Mouse (Mus musculus) layer of hippocampus, adult 9-11 months (tissue): ENCODE measurements around the gene Atat1.

Experiments used
- DNase-seq: peaks from one replicate; pipeline ENCODE4 v3.0.0; 2022

The Atat1 gene

DNA sequence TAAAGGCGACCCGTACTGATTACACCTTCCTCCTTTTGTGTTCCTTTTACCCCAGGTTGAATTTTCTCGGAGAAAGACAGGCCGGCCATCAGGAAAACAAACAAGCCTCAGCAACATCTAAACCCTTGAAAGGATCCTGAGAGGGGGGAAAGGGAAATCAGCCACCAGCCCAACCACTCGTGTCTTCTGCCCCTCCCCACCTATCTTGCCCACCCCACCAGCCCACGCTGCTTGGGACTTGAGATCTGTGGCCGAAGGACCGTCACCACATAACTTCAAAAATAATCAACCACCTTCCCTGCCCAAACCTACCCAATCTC lies 7.2 kb upstream of the Atat1 start:
- no peak for DNase-seq

DNA sequence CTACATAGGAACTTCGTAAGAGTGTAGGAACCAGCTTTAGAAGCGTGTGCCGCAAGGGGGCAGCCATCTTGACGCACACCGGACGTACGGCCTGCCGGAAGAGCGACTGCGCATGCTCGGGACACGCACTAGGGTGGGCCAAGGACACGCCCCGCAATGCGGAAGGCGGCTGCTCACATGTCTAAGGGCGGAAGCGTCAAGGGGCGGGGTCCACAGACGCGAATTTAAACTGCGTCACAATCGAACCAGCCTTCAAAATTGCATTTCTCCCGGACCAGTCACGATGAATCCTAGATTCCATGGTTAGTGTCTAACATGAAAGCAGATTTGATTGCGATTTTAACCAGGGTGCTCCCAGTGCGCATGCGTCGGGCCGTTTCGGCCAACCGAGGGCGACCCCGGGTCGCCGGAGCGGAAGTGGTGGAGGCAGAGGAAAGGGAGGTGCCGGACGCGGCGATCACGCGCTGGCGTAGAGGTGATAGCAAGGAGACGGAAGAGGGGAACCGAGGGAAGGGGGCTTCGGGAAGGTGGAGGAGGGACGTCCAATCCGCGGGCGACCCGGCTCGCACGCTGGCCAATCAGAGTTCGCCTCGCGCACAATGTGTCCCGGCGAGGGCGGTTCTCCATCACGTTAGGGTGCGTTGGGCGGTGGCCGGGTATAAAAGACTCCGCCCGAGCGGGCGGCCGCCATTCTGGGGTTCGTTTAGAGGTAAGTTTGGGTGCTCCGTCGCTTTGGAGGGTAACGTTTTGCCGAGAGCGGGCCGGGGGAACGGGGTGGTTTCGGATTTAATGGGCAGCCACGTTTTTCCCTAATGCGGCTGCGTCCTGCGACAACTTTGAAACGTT lies 6.6 kb upstream of the Atat1 start, which contains the start of the genes Mrps18b and Ppp1r10:
Mrps18b (minus strand) TSS at position 93 of the 846 bp plus-strand sequence.
Ppp1r10 (plus strand) TSS at position 138 of the 846 bp plus-strand sequence.
- DNase-seq: peak; percentile 100

DNA sequence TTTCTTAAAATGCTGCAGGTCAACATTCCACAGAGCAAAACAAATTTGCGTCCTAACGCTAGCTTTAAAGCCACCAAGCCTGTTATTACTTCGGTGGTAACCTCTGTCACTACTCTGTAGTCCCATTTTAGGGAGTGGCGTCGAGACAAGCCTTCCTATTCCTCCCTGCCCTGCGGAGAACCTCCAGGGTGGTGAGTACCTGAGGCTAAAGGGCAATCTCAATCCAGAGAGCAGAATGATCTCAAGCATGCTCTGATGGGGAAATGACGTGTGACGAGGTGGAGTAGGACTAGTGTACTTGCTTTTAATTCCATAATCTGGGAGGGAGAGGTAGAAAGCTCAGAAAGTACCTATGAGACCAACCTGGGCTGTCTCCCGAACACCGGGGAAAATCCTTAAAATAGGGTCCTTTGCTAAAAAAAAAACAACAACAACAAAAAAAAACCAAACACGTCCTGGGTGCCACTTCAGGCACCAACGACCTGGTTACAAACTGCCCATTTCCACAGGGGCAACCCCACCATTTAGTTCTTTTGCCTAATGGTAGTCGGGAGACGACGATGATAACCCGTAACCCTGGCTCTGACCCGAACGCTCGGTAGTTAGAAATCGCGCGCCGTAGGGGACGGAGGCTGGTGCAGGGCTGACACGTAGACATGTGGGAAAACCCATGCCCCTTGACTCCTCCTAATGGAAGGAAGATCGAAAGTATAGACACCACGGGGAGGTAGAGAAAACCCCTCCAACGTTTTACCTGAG lies 5.8 kb upstream of the Atat1 start:
- no peak for DNase-seq

DNA sequence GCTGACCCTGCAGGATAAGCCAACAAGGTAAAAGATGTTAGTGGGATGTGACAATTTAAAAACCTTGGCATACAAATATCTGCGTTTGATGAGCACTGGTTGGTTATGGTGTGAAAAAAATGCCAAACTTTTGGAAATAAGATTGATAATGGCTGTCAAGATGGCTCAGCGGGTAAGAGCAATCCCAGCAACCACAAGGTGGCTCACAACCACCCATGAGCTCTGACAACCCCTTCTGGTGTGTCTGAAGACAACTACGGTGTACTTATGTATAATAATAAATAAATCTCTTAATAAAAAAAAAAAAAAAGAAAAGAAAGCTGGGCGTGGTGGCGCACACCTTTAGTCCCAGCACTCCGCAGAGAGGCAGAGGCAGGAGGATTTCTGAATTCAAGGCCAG lies 5.1 kb upstream of the Atat1 start:
- no peak for DNase-seq

DNA sequence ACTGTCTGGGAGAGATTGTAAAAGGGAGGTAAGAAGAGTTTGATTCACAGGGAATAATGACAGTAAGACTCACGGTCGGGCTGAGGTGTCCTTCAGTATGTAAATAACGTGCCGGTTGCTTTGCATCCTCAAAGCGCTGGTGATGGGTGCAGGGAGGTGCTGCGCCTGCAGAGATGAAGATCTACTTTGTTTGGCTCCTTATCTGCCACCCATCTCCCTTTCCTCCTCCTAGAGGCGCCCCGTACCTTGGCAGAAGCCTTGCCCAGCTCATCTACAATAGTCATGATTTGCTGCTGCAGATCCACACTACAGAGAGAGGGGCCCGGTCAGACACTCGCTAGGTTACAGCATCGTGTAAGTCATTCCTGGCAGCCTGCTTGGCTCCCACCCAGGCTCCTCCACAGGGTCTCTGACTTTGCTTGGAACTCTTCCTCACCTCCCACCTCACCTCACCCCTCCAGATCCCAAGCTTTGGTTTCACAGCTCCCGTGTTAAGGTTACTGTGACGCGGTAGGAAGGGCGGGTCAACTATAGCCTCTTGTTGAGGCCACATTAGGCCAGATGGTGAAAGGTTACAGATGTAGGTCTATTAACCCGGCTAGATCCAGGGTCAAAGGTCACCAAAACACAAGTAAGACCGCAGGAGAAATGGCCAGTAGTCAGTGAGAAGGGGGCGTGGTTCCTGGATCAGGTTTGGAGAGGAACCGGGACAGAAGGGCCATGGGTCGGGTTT lies 523 bp downstream of the Atat1 start:
- no peak for DNase-seq

DNA sequence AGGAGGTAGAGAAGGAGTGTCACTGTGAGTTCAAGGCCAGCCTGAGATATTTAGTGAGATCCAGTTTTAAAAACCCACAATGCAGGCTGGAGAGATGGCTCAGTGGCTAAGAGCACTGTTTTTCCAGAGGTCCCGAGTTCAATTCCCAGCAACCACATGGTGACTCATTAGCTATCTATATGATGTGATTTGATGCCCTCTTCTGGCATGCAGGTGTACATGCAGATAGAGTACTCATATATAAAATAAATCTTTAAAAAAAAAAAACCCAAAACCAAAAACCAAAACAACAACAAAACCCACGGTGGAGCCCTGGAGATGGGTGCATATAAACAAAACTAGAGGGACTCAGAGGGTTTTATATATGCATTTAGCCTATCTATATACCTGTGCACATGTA lies 2.3 kb downstream of the Atat1 start:
- no peak for DNase-seq

DNA sequence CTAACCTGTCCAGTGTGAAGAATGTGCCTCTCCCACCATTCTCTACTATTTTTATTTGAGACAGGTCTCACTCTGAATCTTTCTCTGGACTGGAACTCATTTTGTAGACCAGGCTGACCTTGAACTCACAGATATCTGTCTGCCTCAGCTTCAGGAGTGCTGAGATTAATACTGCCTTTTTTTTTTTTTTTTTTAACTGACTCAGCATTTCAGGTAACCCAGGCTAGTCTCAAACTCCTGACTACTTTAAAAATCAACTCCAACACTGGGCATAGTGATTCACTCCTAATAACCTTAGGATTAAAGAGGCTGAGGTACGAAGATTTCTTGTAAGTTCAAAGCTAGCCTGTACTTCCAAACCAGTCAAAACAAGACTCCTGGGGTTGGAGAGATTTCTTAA lies 4.3 kb downstream of the Atat1 start:
- no peak for DNase-seq

DNA sequence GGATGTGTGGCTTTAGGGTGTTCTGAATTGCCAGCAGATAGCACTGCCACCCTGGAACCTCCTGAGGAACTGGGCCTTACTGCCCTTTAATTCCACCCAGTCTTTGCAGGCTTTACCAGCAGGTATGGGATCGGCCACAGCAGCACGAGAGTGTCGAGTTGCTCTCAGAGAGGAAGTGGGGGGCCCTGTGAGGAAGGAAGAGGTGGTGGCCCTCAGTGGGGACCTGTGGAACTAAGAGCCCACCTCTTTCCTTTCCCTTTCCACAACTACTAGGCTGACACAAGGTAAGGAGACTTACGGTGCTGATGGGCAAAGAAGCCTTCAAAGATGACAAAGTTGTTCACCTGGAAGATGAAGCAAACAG lies 5.9 kb downstream of the Atat1 start:
- DNase-seq: no peak

DNA sequence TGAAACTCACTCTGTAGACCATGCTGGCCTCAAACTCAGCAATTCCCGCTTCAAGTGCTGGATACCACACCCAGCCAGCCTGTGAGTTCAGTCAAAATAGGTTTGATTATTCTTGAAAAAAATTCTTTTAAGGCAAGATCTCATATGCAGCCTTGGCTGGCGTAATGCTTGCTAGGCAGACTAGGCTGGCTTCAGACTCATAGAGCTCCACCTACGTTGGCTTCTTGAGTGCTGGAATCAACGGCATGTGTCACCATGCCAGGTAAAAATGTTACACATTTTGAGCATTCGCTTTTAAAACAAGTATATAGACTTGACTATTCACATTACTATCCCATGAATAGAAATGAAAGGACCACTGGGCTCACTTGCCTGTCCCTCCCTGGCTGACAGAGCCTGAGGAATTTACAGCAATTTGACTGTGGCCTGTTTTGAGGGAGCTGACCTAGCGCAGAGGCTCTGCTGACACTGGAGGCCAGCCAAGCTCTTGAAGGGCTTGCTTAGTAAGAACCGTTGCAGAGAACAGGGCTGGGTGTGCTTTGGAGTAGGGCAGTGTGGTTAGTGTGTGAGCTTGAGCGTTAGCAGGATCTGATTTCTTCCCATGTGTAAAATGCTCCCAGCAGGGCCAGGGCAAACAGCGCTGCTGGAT lies 6.4 kb downstream of the Atat1 start:
- no peak for DNase-seq

DNA sequence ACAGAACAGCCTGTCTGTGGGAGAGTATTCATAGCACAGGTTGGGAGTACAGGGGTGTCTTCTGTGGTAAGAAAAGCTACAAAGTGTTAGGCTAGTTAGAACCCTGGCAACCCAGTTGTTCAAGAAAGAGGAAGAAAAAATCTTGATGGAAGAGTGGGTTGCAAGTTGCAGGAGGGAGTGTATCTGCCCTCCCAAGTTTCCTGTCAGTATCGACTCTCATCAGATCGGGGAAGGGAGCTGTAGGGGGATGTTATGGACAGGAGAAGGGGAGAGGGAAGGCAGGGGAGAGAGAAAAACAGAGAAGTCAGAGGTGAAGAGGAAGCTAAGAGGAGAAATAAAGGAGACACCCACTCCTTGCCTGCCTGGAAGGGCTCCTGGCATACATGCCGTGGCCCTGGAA lies 9.2 kb downstream of the Atat1 start:
- no peak for DNase-seq

DNA sequence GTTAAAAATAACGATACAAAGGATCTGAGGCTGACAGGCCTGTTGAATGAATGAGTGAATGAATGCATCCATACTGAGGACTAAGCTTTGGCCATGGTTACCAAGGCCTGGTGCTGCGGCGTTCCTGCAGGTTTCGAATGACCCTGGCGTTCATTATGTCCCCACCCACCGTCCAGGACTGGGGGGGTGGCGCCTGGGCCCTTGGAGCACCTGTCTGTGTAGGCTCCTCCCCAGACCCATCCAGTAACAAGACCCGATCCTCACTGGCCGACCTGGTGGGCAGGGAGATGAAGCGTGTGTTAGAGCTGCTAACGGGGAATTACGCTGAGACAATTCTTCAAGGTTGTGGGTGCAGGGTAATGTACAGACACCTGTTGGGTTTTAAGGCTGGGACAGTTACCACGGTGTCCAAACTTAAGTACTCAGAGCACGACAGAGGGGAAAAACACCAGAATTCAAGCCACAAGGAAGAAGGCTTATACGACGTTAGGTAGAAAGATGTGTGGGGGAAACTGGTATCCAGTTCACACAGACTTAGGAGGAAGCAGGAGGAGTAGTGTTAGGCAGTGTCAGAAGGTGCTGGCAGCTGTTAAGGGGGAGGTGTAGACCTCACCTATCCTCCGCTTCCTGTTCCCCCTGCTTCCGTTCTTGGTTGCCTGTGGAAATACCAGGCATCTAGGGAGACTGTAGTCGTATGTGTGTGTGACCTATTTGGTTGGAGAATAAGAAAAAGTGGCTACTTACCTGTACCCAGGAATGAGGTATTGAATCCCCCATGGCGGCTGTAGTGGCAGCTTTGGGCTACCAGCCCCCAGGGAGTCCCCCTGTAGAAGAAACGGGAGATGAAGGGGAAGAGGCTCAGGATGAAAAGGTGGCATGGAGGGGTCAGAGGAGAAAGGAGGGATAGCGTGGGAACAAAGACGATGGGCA lies 12.0 kb downstream of the Atat1 start:
- DNase-seq: no peak

DNA sequence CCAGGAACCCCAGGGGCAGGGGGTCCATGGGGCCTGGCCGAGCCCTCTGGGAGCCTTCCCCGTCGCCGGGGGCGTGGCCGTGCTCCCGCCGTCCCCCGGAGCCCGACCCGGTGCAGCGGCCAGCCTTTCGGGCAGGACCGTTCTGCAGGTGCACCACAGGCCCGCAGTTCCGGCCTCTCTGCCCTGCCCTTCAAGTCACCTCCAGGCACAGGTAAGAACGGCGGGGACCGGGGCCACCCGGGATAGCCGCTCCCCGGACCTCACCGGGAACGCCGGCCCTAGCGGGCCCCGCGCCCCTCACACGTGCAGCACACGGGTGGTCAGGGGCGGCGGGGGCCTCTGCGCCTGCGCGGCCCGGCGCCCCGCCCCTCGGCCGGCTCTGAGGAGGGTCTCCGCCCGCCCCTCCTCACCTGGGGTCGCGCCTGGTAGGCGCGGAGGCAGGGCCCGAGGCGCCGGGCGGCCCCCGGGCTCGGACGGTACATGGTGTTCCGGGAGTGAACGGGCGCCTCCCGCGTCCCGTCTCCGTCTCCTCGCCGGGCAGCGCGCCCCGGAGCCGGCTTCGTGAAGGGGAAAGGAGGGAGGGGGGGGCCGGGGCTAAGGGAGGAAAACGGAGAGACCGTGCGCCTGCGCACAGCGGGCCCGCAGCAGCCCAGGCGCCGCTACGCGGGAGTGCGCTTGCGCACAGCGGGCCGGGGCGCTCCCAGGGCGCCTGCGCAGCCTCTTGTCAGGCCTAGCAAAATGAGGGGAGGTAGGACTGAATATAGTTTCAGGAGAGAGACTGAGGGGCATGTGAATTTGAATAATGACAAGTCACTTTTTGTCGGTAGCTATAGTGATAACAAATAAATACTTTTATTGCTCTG lies 12.9 kb downstream of the Atat1 start, which contains the start of gene 2310061I04Rik:
2310061I04Rik (minus strand) TSS at position 651 of the 863 bp plus-strand sequence.
- peak; percentile 92 for DNase-seq

DNA sequence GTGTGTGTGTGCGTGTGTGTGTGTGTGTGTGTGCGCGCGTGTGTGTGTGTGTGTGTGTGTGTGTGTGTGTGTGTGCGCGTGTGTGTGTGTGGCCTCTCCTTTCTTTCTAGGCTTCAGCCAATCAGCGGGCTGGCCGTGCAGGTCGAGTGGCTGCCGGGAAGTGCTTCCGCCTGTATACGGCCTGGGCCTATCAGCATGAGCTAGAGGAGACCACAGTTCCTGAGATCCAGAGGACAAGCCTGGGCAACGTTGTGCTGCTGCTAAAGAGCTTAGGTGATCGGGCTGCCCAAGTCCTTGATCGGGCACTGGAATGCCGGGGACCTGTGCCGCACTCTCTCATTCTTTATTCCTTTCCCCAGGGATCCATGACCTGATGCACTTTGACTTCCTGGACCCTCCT lies 22.1 kb downstream of the Atat1 start:
- DNase-seq: no peak

DNA sequence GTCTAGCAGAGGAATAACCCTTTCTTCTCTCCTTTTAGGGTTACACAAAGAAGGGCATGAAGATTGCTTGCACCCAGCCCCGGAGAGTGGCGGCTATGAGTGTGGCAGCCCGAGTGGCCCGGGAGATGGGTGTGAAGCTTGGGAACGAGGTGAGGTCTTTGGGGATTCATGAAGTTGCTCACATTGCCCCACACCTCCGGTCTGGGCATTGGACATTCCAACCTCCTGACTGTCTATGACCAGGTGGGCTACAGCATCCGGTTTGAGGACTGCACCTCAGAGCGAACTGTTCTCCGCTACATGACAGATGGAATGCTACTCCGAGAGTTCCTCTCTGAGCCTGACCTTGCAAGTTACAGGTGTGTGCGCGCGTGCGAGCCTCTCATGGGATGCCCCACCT lies 26.1 kb downstream of the Atat1 start:
- no peak for DNase-seq

DNA sequence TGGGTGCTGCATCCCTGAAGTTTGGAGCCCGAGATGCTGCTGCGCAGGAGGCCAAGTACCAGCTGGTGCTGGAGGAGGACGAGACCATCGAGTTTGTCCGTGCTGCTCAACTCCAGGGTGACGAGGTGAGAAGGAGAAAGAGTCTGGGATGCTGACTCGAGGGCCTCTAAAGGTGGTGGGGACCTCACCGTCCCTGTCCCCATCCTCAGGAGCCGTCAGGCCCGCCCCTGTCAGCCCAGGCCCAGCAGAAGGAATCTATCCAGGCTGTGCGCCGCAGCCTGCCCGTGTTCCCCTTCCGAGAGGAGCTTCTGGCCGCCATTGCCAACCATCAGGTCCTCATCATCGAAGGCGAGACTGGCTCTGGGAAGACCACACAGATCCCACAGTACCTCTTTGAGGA lies 27.0 kb downstream of the Atat1 start:
- DNase-seq: no peak

DNA sequence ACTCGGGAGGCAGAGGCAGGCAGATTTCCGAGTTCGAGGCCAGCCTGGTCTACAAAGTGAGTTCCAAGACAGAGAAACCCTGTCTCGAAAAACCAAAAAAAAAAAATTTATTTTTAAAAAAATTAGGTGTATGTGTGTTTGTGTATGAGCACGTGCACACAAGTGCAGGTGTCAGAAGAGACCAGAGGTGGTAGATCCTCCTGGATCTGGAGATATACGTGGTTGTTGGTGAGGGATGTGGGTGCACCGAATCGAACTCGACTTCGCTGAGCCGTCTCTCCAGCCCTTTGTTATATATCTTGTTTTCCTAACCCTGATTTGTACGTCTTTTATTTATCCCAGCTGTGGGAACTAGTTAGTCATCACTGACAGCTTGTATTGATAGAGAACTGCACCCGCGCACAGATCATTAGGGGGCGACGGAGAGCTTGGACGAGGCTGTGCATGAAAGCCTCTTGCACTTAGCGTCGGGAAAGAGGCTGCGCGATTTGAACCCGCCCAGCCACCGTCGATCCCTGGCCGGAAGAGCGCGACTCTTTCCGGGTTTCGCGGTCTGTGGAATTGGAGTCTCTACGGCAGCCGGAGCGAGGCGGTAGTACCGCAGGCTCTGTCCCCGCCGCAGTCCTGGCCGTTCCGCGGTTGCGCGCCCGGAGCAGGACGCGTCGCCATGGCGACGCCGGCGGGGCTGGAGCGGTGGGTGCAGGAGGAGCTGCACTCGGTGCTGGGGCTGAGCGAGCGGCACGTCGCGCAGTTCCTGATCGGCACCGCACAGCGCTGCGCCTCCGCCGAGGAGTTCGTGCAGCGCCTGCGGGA lies 30.4 kb downstream of the Atat1 start, which contains the start of gene Dhx16:
Dhx16 (plus strand) TSS at position 575 of the 813 bp plus-strand sequence.
- DNase-seq: peak; percentile 95

DNA sequence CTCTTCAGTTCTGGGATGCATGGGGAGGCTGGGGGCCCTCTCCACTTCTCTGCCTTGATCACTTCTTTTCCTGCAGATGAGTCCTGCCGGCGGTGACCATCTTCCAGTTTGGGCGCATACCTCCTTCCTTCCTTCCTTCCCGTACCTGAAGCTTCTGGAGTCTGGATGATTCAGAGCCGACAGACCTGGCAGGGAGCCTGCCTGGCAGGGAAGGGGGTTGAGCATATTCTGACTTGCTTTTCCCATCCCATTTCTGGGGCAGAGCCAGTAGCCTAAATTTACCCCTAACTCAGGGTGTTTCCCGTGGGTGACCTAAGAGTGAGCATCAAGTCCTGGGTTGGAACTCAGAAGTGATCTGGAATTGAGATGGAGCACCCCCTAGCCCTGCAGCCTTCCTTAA lies 35.2 kb downstream of the Atat1 start:
- DNase-seq: peak; percentile 34

DNA sequence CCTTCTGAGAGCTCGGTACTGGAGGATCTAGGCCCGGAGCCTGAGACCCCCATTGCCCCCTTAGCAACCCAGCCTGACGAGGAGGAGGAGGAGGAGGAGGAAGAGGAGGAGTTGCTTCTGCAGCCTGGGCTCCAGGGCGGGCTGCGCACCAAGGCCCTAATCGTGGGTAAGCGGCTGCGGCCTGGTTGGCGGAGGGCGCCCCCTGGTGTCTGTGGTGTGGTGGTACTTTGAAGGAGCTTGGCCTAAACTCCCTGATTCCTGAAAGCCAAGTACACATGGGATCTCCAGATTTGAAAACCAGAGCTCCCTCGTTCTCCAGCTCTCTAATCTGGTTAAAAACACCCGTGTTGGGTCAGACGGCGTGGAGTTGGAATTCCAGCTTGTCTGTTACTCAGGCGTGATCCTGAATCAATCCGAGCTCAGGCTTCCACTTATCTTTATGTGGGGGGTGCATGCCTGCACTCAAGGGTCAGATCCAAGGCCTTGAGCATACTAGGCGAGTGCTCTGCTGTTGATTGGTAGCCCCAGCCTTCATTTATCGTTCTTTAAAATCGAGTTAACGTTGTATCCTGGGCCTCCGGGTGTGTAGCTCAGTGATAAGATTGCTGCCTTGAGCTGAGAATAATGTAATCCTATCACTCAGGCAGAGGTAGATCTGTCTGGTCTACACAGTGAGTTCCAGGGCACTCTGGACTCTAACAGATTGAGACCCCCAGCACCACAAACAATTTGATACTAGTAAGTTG lies 35.9 kb downstream of the Atat1 start:
- peak; percentile 70 for DNase-seq
